Mouse (Mus musculus): ENCODE results near the gene Nbea.

GRCm38 (mm10) chr3:55587434-55587971 is 596.0 kb downstream of the Nbea start:
- no peak for TF ChIP-seq CTCF (conservative IDR thresholded peaks at IDR 0.05; ENCODE audit: insufficient read depth, insufficient read length, low read depth, low read length)
- no peak for TF ChIP-seq POLR2A (IDR thresholded peaks at IDR 0.05; ENCODE audit: low read depth, low read length)
